Mouse (Mus musculus): ENCODE measurements around the gene Samd8. TPM values are rescaled to one million over a fixed set of nuclear protein-coding genes. Genes with fewer than 3 reads are reported as not detected.

Samd8 gene
- polyA plus RNA-seq, 1 experiment from 2014 or later, result 13.7 TPM

GRCm38 (mm10) chr14:21741786-21742185, 8.5 kb upstream of the Samd8 start:
- ATAC-seq (ENCODE audit: insufficient read depth, low FRiP score), result peak; percentile 78
- Histone ChIP-seq H3K4me3 (replicated peaks; ENCODE audit: low read length) (no peak overlapping the region), H3K9me3 (replicated peaks; ENCODE audit: control insufficient read depth, low read length) (no peaks in the 10 kb centered on the region), H3K36me3 (ENCODE audit: control insufficient read depth, insufficient read depth, low read length) (no peaks in the 10 kb centered on the region), H3K27me3 (ENCODE audit: control insufficient read depth, insufficient read depth, low read length) (no peaks in the 10 kb centered on the region), H3K27ac (ENCODE audit: low read length) (no peak overlapping the region), H3K9ac (ENCODE audit: low read length) (no peak overlapping the region; the same call in 1 of the 2 replicates), H3K4me1 (ENCODE audit: control insufficient read depth, insufficient read depth, low read length) (no peaks in the 10 kb centered on the region), H3K4me2 (ENCODE audit: low read depth, low read length) (no peak overlapping the region)
- 16% methylated on average over 4 of the region's 4 CpGs for WGBS

GRCm38 (mm10) chr14:21742441-21742840, 7.9 kb upstream of the Samd8 start:
- Histone ChIP-seq H3K4me3 (replicated peaks; ENCODE audit: low read length) (no peak overlapping the region), H3K9ac (ENCODE audit: low read length) (no peak overlapping the region), H3K4me2 (ENCODE audit: low read depth, low read length) (no peak overlapping the region), H3K4me1 (ENCODE audit: control insufficient read depth, insufficient read depth, low read length) (no peaks in the 10 kb centered on the region), H3K27ac (ENCODE audit: low read length) (no peak overlapping the region), H3K36me3 (ENCODE audit: control insufficient read depth, insufficient read depth, low read length) (no peaks in the 10 kb centered on the region), H3K27me3 (ENCODE audit: control insufficient read depth, insufficient read depth, low read length) (no peaks in the 10 kb centered on the region), H3K9me3 (replicated peaks; ENCODE audit: control insufficient read depth, low read length) (no peaks in the 10 kb centered on the region)
- no peak for ATAC-seq (ENCODE audit: insufficient read depth, low FRiP score)
- WGBS, result 93% methylated on average over 4 of the region's 4 CpGs

- Histone ChIP-seq H3K9me3 (replicated peaks; ENCODE audit: control insufficient read depth, low read length) (no peaks in the 10 kb centered on the region), H3K36me3 (ENCODE audit: control insufficient read depth, insufficient read depth, low read length) (no peaks in the 10 kb centered on the region), H3K4me2 (ENCODE audit: low read depth, low read length) (no peak overlapping the region), H3K9ac (ENCODE audit: low read length) (no peak overlapping the region), H3K4me1 (ENCODE audit: control insufficient read depth, insufficient read depth, low read length) (no peaks in the 10 kb centered on the region), H3K4me3 (replicated peaks; ENCODE audit: low read length) (no peak overlapping the region), H3K27ac (ENCODE audit: low read length) (no peak overlapping the region), H3K27me3 (ENCODE audit: control insufficient read depth, insufficient read depth, low read length) (no peaks in the 10 kb centered on the region)
- ATAC-seq (ENCODE audit: insufficient read depth, low FRiP score), result no peak
- 96% methylated on average over 1 of the region's 1 CpGs for WGBS
Observed at GRCm38 (mm10) chr14:21744169-21744568, 6.2 kb upstream of the Samd8 start.

- Histone ChIP-seq H3K9me3 (replicated peaks; ENCODE audit: control insufficient read depth, low read length) (no peaks in the 10 kb centered on the region), H3K27ac (ENCODE audit: low read length) (no peak overlapping the region), H3K9ac (ENCODE audit: low read length) (no peak overlapping the region), H3K36me3 (ENCODE audit: control insufficient read depth, insufficient read depth, low read length) (no peaks in the 10 kb centered on the region), H3K4me2 (ENCODE audit: low read depth, low read length) (no peak overlapping the region), H3K4me3 (replicated peaks; ENCODE audit: low read length) (no peak overlapping the region), H3K27me3 (ENCODE audit: control insufficient read depth, insufficient read depth, low read length) (no peaks in the 10 kb centered on the region), H3K4me1 (ENCODE audit: control insufficient read depth, insufficient read depth, low read length) (0 out of 2 replicates have a peak, but pooled peaks cover 2% of the 10 kb centered on the region)
- 74% methylated on average over 5 of the region's 5 CpGs for WGBS
- no peak for ATAC-seq (ENCODE audit: insufficient read depth, low FRiP score)
Observed at GRCm38 (mm10) chr14:21745149-21745548, 5.2 kb upstream of the Samd8 start.

- H3K9me3 ChIP-seq (replicated peaks; ENCODE audit: control insufficient read depth, low read length), result no peaks in the 10 kb centered on the region
- 0 out of 2 replicates have a peak, but pooled peaks cover 2% of the 10 kb centered on the region for H3K4me1 ChIP-seq (ENCODE audit: control insufficient read depth, insufficient read depth, low read length)
- H3K27ac ChIP-seq (ENCODE audit: low read length), result no peak overlapping the region
- H3K27me3 ChIP-seq (ENCODE audit: control insufficient read depth, insufficient read depth, low read length), result no peaks in the 10 kb centered on the region
- no peak overlapping the region for H3K4me2 ChIP-seq (ENCODE audit: low read depth, low read length)
- H3K9ac ChIP-seq (ENCODE audit: low read length), result no peak overlapping the region
- H3K36me3 ChIP-seq (ENCODE audit: control insufficient read depth, insufficient read depth, low read length), result no peaks in the 10 kb centered on the region
- 86% methylated on average over 8 of the region's 8 CpGs for WGBS
- H3K4me3 ChIP-seq (replicated peaks; ENCODE audit: low read length), result no peak overlapping the region
- ATAC-seq (ENCODE audit: insufficient read depth, low FRiP score), result no peak
Observed at GRCm38 (mm10) chr14:21746251-21746650, 4.1 kb upstream of the Samd8 start.

- no peaks in the 10 kb centered on the region for H3K36me3 ChIP-seq (ENCODE audit: control insufficient read depth, insufficient read depth, low read length)
- no peak overlapping the region for H3K4me2 ChIP-seq (ENCODE audit: low read depth, low read length)
- no peak overlapping the region for H3K4me3 ChIP-seq (replicated peaks; ENCODE audit: low read length)
- no peak for ATAC-seq (ENCODE audit: insufficient read depth, low FRiP score)
- no peaks in the 10 kb centered on the region for H3K9me3 ChIP-seq (replicated peaks; ENCODE audit: control insufficient read depth, low read length)
- WGBS, result 80% methylated on average over 2 of the region's 2 CpGs
- peaks cover 6% of the 10 kb centered on the region; the same call in 1 of the 2 replicates for H3K4me1 ChIP-seq (ENCODE audit: control insufficient read depth, insufficient read depth, low read length)
- no peaks in the 10 kb centered on the region for H3K27me3 ChIP-seq (ENCODE audit: control insufficient read depth, insufficient read depth, low read length)
- no peak overlapping the region for H3K9ac ChIP-seq (ENCODE audit: low read length)
- no peak overlapping the region for H3K27ac ChIP-seq (ENCODE audit: low read length)
Observed at GRCm38 (mm10) chr14:21746846-21747245, 3.5 kb upstream of the Samd8 start.

GRCm38 (mm10) chr14:21747436-21748141, 2.7 kb upstream of the Samd8 start:
- WGBS, result 67% methylated on average over 14 of the region's 14 CpGs
- Histone ChIP-seq H3K27ac (ENCODE audit: low read length) (no peak overlapping the region), H3K36me3 (ENCODE audit: control insufficient read depth, insufficient read depth, low read length) (no peaks in the 10 kb centered on the region), H3K27me3 (ENCODE audit: control insufficient read depth, insufficient read depth, low read length) (no peaks in the 10 kb centered on the region), H3K9me3 (replicated peaks; ENCODE audit: control insufficient read depth, low read length) (no peaks in the 10 kb centered on the region), H3K4me2 (ENCODE audit: low read depth, low read length) (no peak overlapping the region), H3K4me1 (ENCODE audit: control insufficient read depth, insufficient read depth, low read length) (peaks cover 14% of the 10 kb centered on the region; the same call in 1 of the 2 replicates), H3K4me3 (replicated peaks; ENCODE audit: low read length) (no peak overlapping the region), H3K9ac (ENCODE audit: low read length) (no peak overlapping the region)
- no peak for ATAC-seq (ENCODE audit: insufficient read depth, low FRiP score)

GRCm38 (mm10) chr14:21748142-21748870, 2.0 kb upstream of the Samd8 start:
- 43% methylated on average over 15 of the region's 15 CpGs for WGBS
- H3K9me3 ChIP-seq (replicated peaks; ENCODE audit: control insufficient read depth, low read length), result no peaks in the 10 kb centered on the region

GRCm38 (mm10) chr14:21750881-21751542, 681 bp downstream of the Samd8 start, which contains the start of gene Dusp13:
Gene Dusp13 (minus strand): TSS chr14:21751181.
- H3K27ac ChIP-seq (ENCODE audit: low read length), result peak within 1 kb of the TSS; percentile 84

More at GRCm38 (mm10) chr14:21748142-21748870, 2.0 kb upstream of the Samd8 start:
- Histone ChIP-seq H3K4me3 (replicated peaks; ENCODE audit: low read length) (no peak overlapping the region), H3K27me3 (ENCODE audit: control insufficient read depth, insufficient read depth, low read length) (no peaks in the 10 kb centered on the region), H3K36me3 (ENCODE audit: control insufficient read depth, insufficient read depth, low read length) (no peaks in the 10 kb centered on the region), H3K4me2 (ENCODE audit: low read depth, low read length) (no peak overlapping the region), H3K9ac (ENCODE audit: low read length) (no peak overlapping the region), H3K27ac (ENCODE audit: low read length) (no peak overlapping the region), H3K4me1 (ENCODE audit: control insufficient read depth, insufficient read depth, low read length) (peaks cover 14% of the 10 kb centered on the region; the same call in 1 of the 2 replicates)
- no peak for ATAC-seq (ENCODE audit: insufficient read depth, low FRiP score)

More at GRCm38 (mm10) chr14:21750881-21751542, 681 bp downstream of the Samd8 start, which contains the start of gene Dusp13:
- peak within 1 kb of the TSS; percentile 83 for H3K4me3 ChIP-seq (replicated peaks; ENCODE audit: low read length)
- under 1% methylated on average over 26 of the region's 26 CpGs for WGBS
- H3K27me3 ChIP-seq (ENCODE audit: control insufficient read depth, insufficient read depth, low read length), result no peaks in the 10 kb centered on the region
- H3K9me3 ChIP-seq (replicated peaks; ENCODE audit: control insufficient read depth, low read length), result no peaks in the 10 kb centered on the region
- no peaks in the 10 kb centered on the region for H3K36me3 ChIP-seq (ENCODE audit: control insufficient read depth, insufficient read depth, low read length)
- H3K9ac ChIP-seq (ENCODE audit: low read length), result peak within 1 kb of the TSS; percentile 91
- H3K4me1 ChIP-seq (ENCODE audit: control insufficient read depth, insufficient read depth, low read length), result peaks cover 14% of the 10 kb centered on the region; the same call in 1 of the 2 replicates
- ATAC-seq (ENCODE audit: insufficient read depth, low FRiP score), result peak; percentile 84
- H3K4me2 ChIP-seq (ENCODE audit: low read depth, low read length), result peak within 1 kb of the TSS; percentile 89
